Mouse (Mus musculus) C2C12 (cell line): Measurements from ENCODE around the gene Lmna. TPM values are rescaled to one million over a fixed set of nuclear protein-coding genes. Genes with fewer than 3 reads are reported as not detected.

Experiments
- H3K27me3 ChIP-seq: one replicate; pipeline ENCODE4 v1.6.1; 2011; ENCODE audit not compliant: control insufficient read depth, insufficient read depth, insufficient read length
- H3K36me3 ChIP-seq: one replicate; pipeline ENCODE4 v1.6.1; 2011; ENCODE audit not compliant: control insufficient read depth, insufficient read depth
- H3K4me3 ChIP-seq: one replicate; pipeline ENCODE4 v1.5.1; 2011; ENCODE audit warnings: mild to moderate bottlenecking, control low read depth; ENCODE audit not compliant: poor library complexity, insufficient read depth, severe bottlenecking
- H3K79me2 ChIP-seq: one replicate; pipeline ENCODE4 v1.6.1; 2011; ENCODE audit not compliant: control insufficient read depth, insufficient read depth
- H3K79me3 ChIP-seq: one replicate; pipeline ENCODE4 v1.6.1; 2011; ENCODE audit warnings: low read depth, control low read depth
- H3ac ChIP-seq: one replicate; pipeline ENCODE3; 2011; ENCODE audit warnings: low read depth; ENCODE audit not compliant: control insufficient read depth, insufficient read length
- CEBPB ChIP-seq: IDR thresholded peaks from one replicate; pipeline ENCODE4 v1.6.1; 2011; ENCODE audit warnings: low read depth, mild to moderate bottlenecking, control low read depth, moderate library complexity
- CTCF ChIP-seq: IDR thresholded peaks from one replicate; pipeline ENCODE4 v1.5.1; 2011; ENCODE audit not compliant: control insufficient read depth, insufficient read depth, insufficient read length
- FOSL1 ChIP-seq: IDR thresholded peaks from one replicate; pipeline ENCODE4 v1.8.0; 2011; ENCODE audit warnings: mild to moderate bottlenecking, low read length; ENCODE audit not compliant: poor library complexity, insufficient read depth, severe bottlenecking
- MAX ChIP-seq: IDR thresholded peaks from one replicate; pipeline ENCODE4 v1.6.1; 2011; ENCODE audit warnings: mild to moderate bottlenecking, control low read depth
- MYOD1 ChIP-seq: IDR thresholded peaks from one replicate; pipeline ENCODE4 v1.6.1; 2011; ENCODE audit warnings: low read depth; ENCODE audit not compliant: control insufficient read depth, insufficient read length
- MYOG ChIP-seq: IDR thresholded peaks from one replicate; pipeline ENCODE4 v1.6.1; 2011; ENCODE audit not compliant: control insufficient read depth, insufficient read length; ENCODE audit errors: extremely low read depth
- USF1 ChIP-seq: IDR thresholded peaks from one replicate; pipeline ENCODE4 v1.6.1; 2011; ENCODE audit warnings: low read depth, mild to moderate bottlenecking, control low read depth, moderate library complexity
- polyA plus RNA-seq: library from polyadenylated mRNA; unstranded; fragments of >200 nt; fragmentation: generic; extraction: Trizol; gene quantifications from one replicate; pipeline ENCODE4 v1.2.1, GENCODE M21; 2012; ENCODE audit warnings: missing spikeins

Lmna gene
- polyA plus RNA-seq, 1 experiment = 1,441 TPM

GRCm38 (mm10) chr3:88542486-88542885, 32.7 kb upstream of the Lmna start:
- Histone ChIP-seq H3K27me3 (no peaks in the 10 kb centered on the region), H3K4me3 (no peak overlapping the region), H3ac (no peak overlapping the region), H3K79me3 (peaks cover 1% of the 10 kb centered on the region), H3K36me3 (peaks cover 5% of the 10 kb centered on the region), H3K79me2 (peaks cover 13% of the 10 kb centered on the region)
- TF ChIP-seq CTCF = no peak
- no peak for TF ChIP-seq FOSL1
- TF ChIP-seq MYOG = no peak
- TF ChIP-seq MYOD1 = no peak
- no peak for TF ChIP-seq CEBPB
- no peak for TF ChIP-seq USF1
- no peak for TF ChIP-seq MAX

- no peak for TF ChIP-seq CEBPB
- no peak for TF ChIP-seq MYOG
- no peak for TF ChIP-seq CTCF
- Histone ChIP-seq H3K4me3 (no peak overlapping the region), H3K27me3 (no peaks in the 10 kb centered on the region), H3ac (no peak overlapping the region), H3K79me2 (peaks cover 18% of the 10 kb centered on the region), H3K36me3 (peaks cover 8% of the 10 kb centered on the region), H3K79me3 (peaks cover 3% of the 10 kb centered on the region)
Measured at GRCm38 (mm10) chr3:88541622-88542401, 32.1 kb upstream of the Lmna start.

GRCm38 (mm10) chr3:88540085-88540484, 30.3 kb upstream of the Lmna start:
- Histone ChIP-seq H3K27me3 (no peaks in the 10 kb centered on the region), H3K79me3 (peaks cover 13% of the 10 kb centered on the region), H3K79me2 (peaks cover 35% of the 10 kb centered on the region), H3ac (no peak overlapping the region), H3K4me3 (no peak overlapping the region), H3K36me3 (peaks cover 17% of the 10 kb centered on the region)
- TF ChIP-seq MYOG (no peak), FOSL1 (no peak), CEBPB (no peak), USF1 (no peak), MYOD1 (no peak), CTCF (no peak), MAX (no peak)

- Histone ChIP-seq H3K36me3 (peaks cover 17% of the 10 kb centered on the region), H3K4me3 (no peak overlapping the region), H3ac (no peak overlapping the region), H3K79me2 (peaks cover 42% of the 10 kb centered on the region), H3K27me3 (no peaks in the 10 kb centered on the region), H3K79me3 (peaks cover 18% of the 10 kb centered on the region)
- TF ChIP-seq USF1 (no peak), MYOG (no peak), MAX (no peak), MYOD1 (no peak), FOSL1 (no peak), CTCF (no peak), CEBPB (no peak)
Measured at GRCm38 (mm10) chr3:88539397-88539796, 29.6 kb upstream of the Lmna start.

GRCm38 (mm10) chr3:88538271-88539145, 28.8 kb upstream of the Lmna start:
- no peaks in the 10 kb centered on the region for H3K27me3 ChIP-seq
- no peak overlapping the region for H3K4me3 ChIP-seq
- H3K79me2 ChIP-seq = peaks cover 51% of the 10 kb centered on the region
- TF ChIP-seq FOSL1 (no peak), CEBPB (no peak), MYOG (no peak), MAX (no peak), USF1 (no peak), CTCF (no peak), MYOD1 (no peak)
- H3K79me3 ChIP-seq = peaks cover 24% of the 10 kb centered on the region
- H3K36me3 ChIP-seq = peaks cover 17% of the 10 kb centered on the region
- H3ac ChIP-seq = no peak overlapping the region
